Mouse (Mus musculus) embryo, embryonic 11 days (tissue): ENCODE measurements around the gene Crip2.
A peak's percentile ranks its signal among the peaks of the same experiment; 100 is the strongest.

Experiments used
- DNase-seq: peaks from one replicate; pipeline ENCODE4 v3.0.0-alpha.2; 2015

Crip2 gene

GRCm38 (mm10) chr12:113185442-113186291, 45.6 kb downstream of the Crip2 start, which contains the start of gene Tmem121:
Gene Tmem121, plus strand, starts transcription at chr12:113185930.
- DNase-seq = peak; percentile 79

- peak; percentile 31 for DNase-seq
These were observed 46.4 kb downstream of the Crip2 start for GRCm38 (mm10) chr12:113186326-113187010.

GRCm38 (mm10) chr12:113187011-113187375, 47.0 kb downstream of the Crip2 start:
- DNase-seq = no peak

GRCm38 (mm10) chr12:113187584-113188295, 47.7 kb downstream of the Crip2 start:
- DNase-seq = peak; percentile 93

DNA sequence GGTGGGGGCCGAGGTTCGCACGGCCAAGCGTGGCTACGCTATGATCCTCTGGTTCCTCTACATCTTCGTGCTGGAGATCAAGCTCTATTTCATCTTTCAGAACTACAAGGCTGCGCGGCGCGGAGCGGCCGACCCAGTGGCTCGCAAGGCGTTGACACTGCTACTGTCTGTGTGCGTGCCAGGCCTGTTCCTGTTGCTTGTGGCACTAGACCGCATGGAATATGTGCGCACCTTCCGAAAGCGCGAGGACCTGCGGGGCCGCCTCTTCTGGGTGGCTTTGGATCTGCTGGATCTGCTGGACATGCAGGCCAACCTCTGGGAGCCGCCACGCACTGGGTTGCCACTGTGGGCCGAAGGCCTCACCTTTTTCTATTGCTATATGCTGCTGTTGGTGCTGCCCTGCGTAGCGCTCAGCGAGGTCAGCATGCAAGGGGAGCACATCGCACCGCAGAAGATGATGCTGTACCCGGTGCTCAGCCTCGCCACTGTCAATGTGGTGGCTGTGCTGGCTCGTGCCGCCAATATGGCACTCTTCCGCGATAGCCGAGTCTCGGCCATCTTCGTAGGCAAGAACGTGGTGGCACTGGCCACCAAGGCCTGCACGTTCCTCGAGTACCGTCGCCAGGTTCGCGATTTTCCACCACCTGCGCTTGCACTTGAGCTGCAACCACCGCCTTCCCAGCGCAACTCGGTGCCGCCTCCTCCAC, 48.5 kb downstream of the Crip2 start:
- no peak for DNase-seq

GRCm38 (mm10) chr12:113193423-113193822, 53.4 kb downstream of the Crip2 start:
- no peak for DNase-seq
